Mouse (Mus musculus): ENCODE measurements at regions not wholly inside any gene's neighbourhood (a gene's known extent, or its start where the extent isn't known, plus 50 kb on each side); places are given as distances from the start of the nearest gene placed in this dataset.

GRCm38 (mm10) chr8:96132183-96132582, 243.8 kb upstream of the Got2 start:
- no peak overlapping the region for H3K27ac ChIP-seq
- H3K79me2 ChIP-seq (replicated peaks; ENCODE audit: control insufficient read depth, insufficient read depth, low read length), result no peaks in the 10 kb centered on the region
- no peak overlapping the region for H3K9ac ChIP-seq (ENCODE audit: low read depth, low read length)
- no peak for DNase-seq
- H3K4me1 ChIP-seq (ENCODE audit: control insufficient read depth, insufficient read depth, low read length), result no peaks in the 10 kb centered on the region
- WGBS, result 41% methylated on average over 5 of the region's 5 CpGs
- no peak overlapping the region for H3K4me3 ChIP-seq
- H3K36me3 ChIP-seq (ENCODE audit: control insufficient read depth, insufficient read depth, low read length), result no peaks in the 10 kb centered on the region
- TF ChIP-seq CTCF (IDR thresholded peaks at IDR 0.05) (no peak), EP300 (IDR thresholded peaks at IDR 0.05; ENCODE audit: insufficient read depth, low read depth, low read length) (no peak), POLR2A (IDR thresholded peaks at IDR 0.05; ENCODE audit: insufficient read depth, low read depth, low read length) (no peak)
- H3K27me3 ChIP-seq (ENCODE audit: control insufficient read depth, insufficient read depth, low read length), result no peaks in the 10 kb centered on the region
- intact Hi-C loops (cut with DNase I), result no loop called here

GRCm38 (mm10) chr8:96128329-96128728, 240.0 kb upstream of the Got2 start:
- no peak for TF ChIP-seq CTCF (IDR thresholded peaks at IDR 0.05)
- Histone ChIP-seq H3K27ac (no peak overlapping the region), H3K79me2 (replicated peaks; ENCODE audit: control insufficient read depth, insufficient read depth, low read length) (no peaks in the 10 kb centered on the region), H3K9ac (ENCODE audit: low read depth, low read length) (no peak overlapping the region), H3K36me3 (ENCODE audit: control insufficient read depth, insufficient read depth, low read length) (no peaks in the 10 kb centered on the region), H3K4me1 (ENCODE audit: control insufficient read depth, insufficient read depth, low read length) (no peaks in the 10 kb centered on the region), H3K27me3 (ENCODE audit: control insufficient read depth, insufficient read depth, low read length) (no peaks in the 10 kb centered on the region), H3K4me3 (no peak overlapping the region)
- intact Hi-C loops (cut with DNase I), result no loop called here
- no peak for DNase-seq
- WGBS, result 70% methylated on average over 2 of the region's 2 CpGs

GRCm38 (mm10) chr8:96100817-96101216, 212.5 kb upstream of the Got2 start:
- Histone ChIP-seq H3K4me3 (no peak overlapping the region), H3K27ac (no peak overlapping the region), H3K79me2 (replicated peaks; ENCODE audit: control insufficient read depth, insufficient read depth, low read length) (no peaks in the 10 kb centered on the region), H3K36me3 (ENCODE audit: control insufficient read depth, insufficient read depth, low read length) (no peaks in the 10 kb centered on the region), H3K27me3 (ENCODE audit: control insufficient read depth, insufficient read depth, low read length) (no peaks in the 10 kb centered on the region), H3K4me1 (ENCODE audit: control insufficient read depth, insufficient read depth, low read length) (no peaks in the 10 kb centered on the region), H3K9ac (ENCODE audit: low read depth, low read length) (no peak overlapping the region)
- TF ChIP-seq POLR2A (IDR thresholded peaks at IDR 0.05; ENCODE audit: insufficient read depth, low read depth, low read length) (no peak), CTCF (IDR thresholded peaks at IDR 0.05) (no peak), EP300 (IDR thresholded peaks at IDR 0.05; ENCODE audit: insufficient read depth, low read depth, low read length) (no peak)
- DNase-seq, result no peak
- 81% methylated on average over 5 of the region's 5 CpGs for WGBS
- intact Hi-C loops (cut with DNase I), result no loop called here

- Histone ChIP-seq H3K27ac (no peak overlapping the region), H3K79me2 (replicated peaks; ENCODE audit: control insufficient read depth, insufficient read depth, low read length) (no peaks in the 10 kb centered on the region), H3K4me1 (ENCODE audit: control insufficient read depth, insufficient read depth, low read length) (no peaks in the 10 kb centered on the region), H3K36me3 (ENCODE audit: control insufficient read depth, insufficient read depth, low read length) (no peaks in the 10 kb centered on the region), H3K4me3 (no peak overlapping the region), H3K27me3 (ENCODE audit: control insufficient read depth, insufficient read depth, low read length) (no peaks in the 10 kb centered on the region), H3K9ac (ENCODE audit: low read depth, low read length) (no peak overlapping the region)
- TF ChIP-seq EP300 (IDR thresholded peaks at IDR 0.05; ENCODE audit: insufficient read depth, low read depth, low read length), result no peak
- no peak for TF ChIP-seq POLR2A (IDR thresholded peaks at IDR 0.05; ENCODE audit: insufficient read depth, low read depth, low read length)
- TF ChIP-seq CTCF (IDR thresholded peaks at IDR 0.05), result no peak
- DNase-seq, result no peak
- intact Hi-C loops (cut with DNase I), result no loop called here
- 80% methylated on average over 3 of the region's 3 CpGs for WGBS
Observed at GRCm38 (mm10) chr8:96092931-96093330, 204.6 kb upstream of the Got2 start.

- H3K9ac ChIP-seq (ENCODE audit: low read depth, low read length), result no peak overlapping the region
- H3K27me3 ChIP-seq (ENCODE audit: control insufficient read depth, insufficient read depth, low read length), result no peaks in the 10 kb centered on the region
- TF ChIP-seq CTCF (IDR thresholded peaks at IDR 0.05) (no peak), POLR2A (IDR thresholded peaks at IDR 0.05; ENCODE audit: insufficient read depth, low read depth, low read length) (no peak), EP300 (IDR thresholded peaks at IDR 0.05; ENCODE audit: insufficient read depth, low read depth, low read length) (no peak)
- H3K4me1 ChIP-seq (ENCODE audit: control insufficient read depth, insufficient read depth, low read length), result no peaks in the 10 kb centered on the region
- H3K79me2 ChIP-seq (replicated peaks; ENCODE audit: control insufficient read depth, insufficient read depth, low read length), result no peaks in the 10 kb centered on the region
- intact Hi-C loops (cut with DNase I), result no loop called here
- WGBS, result 84% methylated on average over 1 of the region's 1 CpGs
- no peak for DNase-seq
- H3K36me3 ChIP-seq (ENCODE audit: control insufficient read depth, insufficient read depth, low read length), result no peaks in the 10 kb centered on the region
- no peak overlapping the region for H3K4me3 ChIP-seq
- H3K27ac ChIP-seq, result no peak overlapping the region
Observed at GRCm38 (mm10) chr8:96090231-96090630, 201.9 kb upstream of the Got2 start.

GRCm38 (mm10) chr8:96068306-96068705, 180.0 kb upstream of the Got2 start:
- H3K4me1 ChIP-seq (ENCODE audit: control insufficient read depth, insufficient read depth, low read length), result no peaks in the 10 kb centered on the region
- no peaks in the 10 kb centered on the region for H3K36me3 ChIP-seq (ENCODE audit: control insufficient read depth, insufficient read depth, low read length)
- H3K27me3 ChIP-seq (ENCODE audit: control insufficient read depth, insufficient read depth, low read length), result no peaks in the 10 kb centered on the region
- H3K4me3 ChIP-seq, result no peak overlapping the region
- H3K27ac ChIP-seq, result no peak overlapping the region
- no peak for DNase-seq
- intact Hi-C loops (cut with DNase I), result no loop called here
- H3K79me2 ChIP-seq (replicated peaks; ENCODE audit: control insufficient read depth, insufficient read depth, low read length), result no peaks in the 10 kb centered on the region
- 72% methylated on average over 5 of the region's 5 CpGs for whole genome bisulfite sequencing
- no peak for TF ChIP-seq POLR2A (IDR thresholded peaks at IDR 0.05; ENCODE audit: insufficient read depth, low read depth, low read length)
- TF ChIP-seq EP300 (IDR thresholded peaks at IDR 0.05; ENCODE audit: insufficient read depth, low read depth, low read length), result no peak
- no peak for TF ChIP-seq CTCF (IDR thresholded peaks at IDR 0.05)
- H3K9ac ChIP-seq (ENCODE audit: low read depth, low read length), result no peak overlapping the region
